Mouse (Mus musculus): ENCODE measurements around the gene Tgm1. TPM values are rescaled to one million over a fixed set of nuclear protein-coding genes. Genes with fewer than 3 reads are reported as not detected.

The Tgm1 gene
- total and polyA plus RNA-seq, 2 experiments from 2014 or later, result 0.14 to 0.16 TPM

DNA sequence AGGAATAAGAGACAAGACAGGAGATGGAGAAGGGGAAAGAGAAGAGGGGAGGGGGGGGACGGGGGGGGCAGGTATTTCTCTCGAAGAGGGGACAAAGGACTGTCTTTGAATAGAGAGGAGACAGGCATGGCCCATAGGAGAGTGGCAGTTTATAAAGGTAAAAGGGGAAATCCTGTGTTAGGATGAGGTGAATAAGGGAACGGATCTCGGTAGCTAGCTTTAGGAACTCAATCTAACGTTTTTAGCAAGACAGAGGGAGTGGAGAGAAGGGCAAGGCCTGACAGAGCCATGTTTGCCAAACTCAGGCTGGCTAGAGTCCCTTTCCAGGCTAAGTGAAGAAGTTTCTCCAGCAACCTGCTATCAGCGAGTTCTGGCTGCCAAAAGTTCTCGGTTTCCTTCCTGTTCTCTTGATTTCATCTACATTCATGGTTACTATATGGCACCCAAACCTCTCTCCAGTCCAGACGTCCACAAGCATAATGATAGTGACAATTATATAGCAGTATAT, 8.8 kb upstream of the Tgm1 start:
- Histone ChIP-seq H3K27me3 (ENCODE audit: insufficient read depth, low read length) (no peaks in the 10 kb centered on the region), H3K9me3 (ENCODE audit: low read length) (no peaks in the 10 kb centered on the region), H3K4me2 (ENCODE audit: low read depth, low read length, poor library complexity, severe bottlenecking) (peak overlapping the region; percentile 68), H3K27ac (ENCODE audit: low read depth, low read length) (peak overlapping the region; percentile 48; the same call in 1 of the 2 replicates), H3K4me3 (ENCODE audit: low read depth, low read length) (peak overlapping the region; percentile 45; the same call in 1 of the 2 replicates), H3K9ac (replicated peaks; ENCODE audit: low read length, poor library complexity, severe bottlenecking) (peak overlapping the region; percentile 55), H3K36me3 (ENCODE audit: insufficient read depth, low read length) (peaks cover 15% of the 10 kb centered on the region), H3K4me1 (ENCODE audit: insufficient read depth, low read length) (peaks cover 5% of the 10 kb centered on the region; the same call in 1 of the 2 replicates)
- ATAC-seq (ENCODE audit: low FRiP score), result peak; percentile 14
- no peak for TF ChIP-seq CTCF (IDR thresholded peaks at IDR 0.05)
- DNase-seq (ENCODE audit: low spot score), result no peak
- WGBS, result 49% methylated on average over 8 of the region's 8 CpGs

DNA sequence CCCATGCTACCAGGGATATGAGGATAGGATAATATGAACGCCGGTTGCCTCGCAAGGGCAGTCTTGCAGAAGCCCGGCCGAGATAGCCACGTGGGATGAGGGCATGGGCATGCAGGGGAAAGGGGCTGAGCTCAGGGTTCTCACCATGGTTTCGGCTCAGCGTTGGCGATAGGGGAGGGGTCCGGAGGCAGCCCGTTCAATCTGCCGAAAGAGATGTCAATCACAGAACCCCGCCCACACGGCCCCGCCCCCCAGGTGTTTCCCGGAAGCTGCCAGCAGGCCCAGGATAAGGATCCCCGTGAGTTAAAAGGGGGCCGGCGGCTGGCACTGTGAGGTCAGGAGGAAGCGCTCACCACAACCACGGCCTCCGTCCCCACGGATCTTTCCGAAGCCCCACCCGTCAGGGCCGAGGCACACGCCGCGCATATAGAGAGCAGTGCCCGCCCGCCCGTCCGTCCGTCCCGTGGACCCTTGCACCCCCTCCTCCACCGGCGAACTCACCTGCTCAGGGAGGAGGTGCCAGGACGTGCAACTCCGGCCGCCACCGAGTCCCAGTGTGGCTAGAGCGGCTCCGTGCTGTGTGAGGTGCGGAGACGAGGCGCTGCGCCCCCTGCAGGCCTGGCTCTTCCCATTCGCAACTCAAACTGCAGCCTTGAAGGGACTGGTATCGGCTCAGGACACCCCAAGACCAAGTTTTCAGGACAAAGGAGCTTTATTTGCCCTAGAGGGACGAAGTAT, 8.1 kb upstream of the Tgm1 start, which contains the start of gene Rabggta:
Gene Rabggta (minus strand): TSS at position 564 of the 738 bp plus-strand sequence.
- Histone ChIP-seq H3K4me1 (ENCODE audit: insufficient read depth, low read length) (peaks cover 5% of the 10 kb centered on the region; the same call in 1 of the 2 replicates), H3K27ac (ENCODE audit: low read depth, low read length) (peak within 1 kb of the TSS; percentile 48), H3K9ac (replicated peaks; ENCODE audit: low read length, poor library complexity, severe bottlenecking) (peak within 1 kb of the TSS; percentile 55), H3K9me3 (ENCODE audit: low read length) (no peaks in the 10 kb centered on the region), H3K36me3 (ENCODE audit: insufficient read depth, low read length) (peaks cover 22% of the 10 kb centered on the region), H3K4me3 (ENCODE audit: low read depth, low read length) (peak within 1 kb of the TSS; percentile 45), H3K4me2 (ENCODE audit: low read depth, low read length, poor library complexity, severe bottlenecking) (peak within 1 kb of the TSS; percentile 68), H3K27me3 (ENCODE audit: insufficient read depth, low read length) (no peaks in the 10 kb centered on the region)
- TF ChIP-seq CTCF (IDR thresholded peaks at IDR 0.05), result peak; percentile 96
- ATAC-seq (ENCODE audit: low FRiP score) (peak; percentile 96), DNase-seq (ENCODE audit: low spot score) (peak; percentile 96)
- WGBS, result 1% methylated on average over 50 of the region's 50 CpGs

GRCm38 (mm10) chr14:55721076-55721475, 7.3 kb upstream of the Tgm1 start:
- ATAC-seq (ENCODE audit: low FRiP score) (no peak), DNase-seq (ENCODE audit: low spot score) (no peak)
- Histone ChIP-seq H3K4me3 (ENCODE audit: low read depth, low read length) (peak overlapping the region; percentile 45), H3K27ac (ENCODE audit: low read depth, low read length) (peak overlapping the region; percentile 48), H3K4me1 (ENCODE audit: insufficient read depth, low read length) (peaks cover 5% of the 10 kb centered on the region; the same call in 1 of the 2 replicates), H3K9me3 (ENCODE audit: low read length) (no peaks in the 10 kb centered on the region), H3K27me3 (ENCODE audit: insufficient read depth, low read length) (no peaks in the 10 kb centered on the region), H3K4me2 (ENCODE audit: low read depth, low read length, poor library complexity, severe bottlenecking) (peak overlapping the region; percentile 68), H3K36me3 (ENCODE audit: insufficient read depth, low read length) (peaks cover 29% of the 10 kb centered on the region), H3K9ac (replicated peaks; ENCODE audit: low read length, poor library complexity, severe bottlenecking) (peak overlapping the region; percentile 55)
- no peak for TF ChIP-seq CTCF (IDR thresholded peaks at IDR 0.05)
- 72% methylated on average over 6 of the region's 6 CpGs for WGBS

- 93% methylated on average over 12 of the region's 12 CpGs for WGBS
- ATAC-seq (ENCODE audit: low FRiP score) (no peak), DNase-seq (ENCODE audit: low spot score) (no peak)
- Histone ChIP-seq H3K27me3 (ENCODE audit: insufficient read depth, low read length) (no peaks in the 10 kb centered on the region), H3K4me2 (ENCODE audit: low read depth, low read length, poor library complexity, severe bottlenecking) (no peak overlapping the region), H3K4me1 (ENCODE audit: insufficient read depth, low read length) (peaks cover 5% of the 10 kb centered on the region; the same call in 1 of the 2 replicates), H3K36me3 (ENCODE audit: insufficient read depth, low read length) (peaks cover 31% of the 10 kb centered on the region), H3K9ac (replicated peaks; ENCODE audit: low read length, poor library complexity, severe bottlenecking) (no peak overlapping the region), H3K9me3 (ENCODE audit: low read length) (no peaks in the 10 kb centered on the region), H3K27ac (ENCODE audit: low read depth, low read length) (no peak overlapping the region), H3K4me3 (ENCODE audit: low read depth, low read length) (no peak overlapping the region)
- TF ChIP-seq CTCF (IDR thresholded peaks at IDR 0.05), result no peak
Measured at GRCm38 (mm10) chr14:55720666-55721065, 6.9 kb upstream of the Tgm1 start.

- no peak overlapping the region for H3K27ac ChIP-seq (ENCODE audit: low read depth, low read length)
- H3K4me1 ChIP-seq (ENCODE audit: insufficient read depth, low read length), result peaks cover 5% of the 10 kb centered on the region; the same call in 1 of the 2 replicates
- no peak overlapping the region for H3K4me2 ChIP-seq (ENCODE audit: low read depth, low read length, poor library complexity, severe bottlenecking)
- DNase-seq (ENCODE audit: low spot score), result no peak
- TF ChIP-seq CTCF (IDR thresholded peaks at IDR 0.05), result no peak
- ATAC-seq (ENCODE audit: low FRiP score), result no peak
- H3K4me3 ChIP-seq (ENCODE audit: low read depth, low read length), result no peak overlapping the region
- H3K9me3 ChIP-seq (ENCODE audit: low read length), result no peaks in the 10 kb centered on the region
- H3K27me3 ChIP-seq (ENCODE audit: insufficient read depth, low read length), result no peaks in the 10 kb centered on the region
- 90% methylated on average over 6 of the region's 6 CpGs for whole genome bisulfite sequencing
- H3K9ac ChIP-seq (replicated peaks; ENCODE audit: low read length, poor library complexity, severe bottlenecking), result no peak overlapping the region
- peaks cover 31% of the 10 kb centered on the region for H3K36me3 ChIP-seq (ENCODE audit: insufficient read depth, low read length)
Measured at GRCm38 (mm10) chr14:55719737-55720136, 6.0 kb upstream of the Tgm1 start.

DNA sequence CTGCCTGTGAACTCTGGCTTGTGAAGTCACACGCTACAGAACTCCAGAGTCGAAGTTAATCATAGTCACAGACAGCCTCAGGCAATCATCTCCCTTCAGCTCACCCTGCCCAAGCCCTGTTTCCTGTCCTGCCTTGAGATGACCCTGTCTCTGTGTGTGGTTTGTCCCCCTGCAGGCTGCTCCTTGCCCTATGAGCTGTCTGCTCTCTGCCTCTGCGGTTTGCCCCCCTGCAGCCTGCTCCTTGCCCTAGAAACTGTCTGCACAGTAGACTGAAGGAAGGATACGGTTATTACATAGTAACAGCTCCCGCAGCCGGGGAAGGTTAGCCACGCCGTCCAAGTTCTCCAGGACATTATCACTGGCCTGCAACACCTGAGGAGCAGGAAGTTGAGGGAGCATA, 3.2 kb upstream of the Tgm1 start:
- Histone ChIP-seq H3K27ac (ENCODE audit: low read depth, low read length) (no peak overlapping the region), H3K4me1 (ENCODE audit: insufficient read depth, low read length) (peaks cover 5% of the 10 kb centered on the region; the same call in 1 of the 2 replicates), H3K36me3 (ENCODE audit: insufficient read depth, low read length) (peaks cover 31% of the 10 kb centered on the region), H3K4me2 (ENCODE audit: low read depth, low read length, poor library complexity, severe bottlenecking) (no peak overlapping the region), H3K9me3 (ENCODE audit: low read length) (no peaks in the 10 kb centered on the region), H3K9ac (replicated peaks; ENCODE audit: low read length, poor library complexity, severe bottlenecking) (no peak overlapping the region), H3K27me3 (ENCODE audit: insufficient read depth, low read length) (0 out of 2 replicates have a peak, but pooled peaks cover 5% of the 10 kb centered on the region), H3K4me3 (ENCODE audit: low read depth, low read length) (no peak overlapping the region)
- no peak for TF ChIP-seq CTCF (IDR thresholded peaks at IDR 0.05)
- WGBS, result 83% methylated on average over 8 of the region's 8 CpGs
- ATAC-seq (ENCODE audit: low FRiP score), result no peak
- no peak for DNase-seq (ENCODE audit: low spot score)
